Mouse (Mus musculus): Measurements from ENCODE around the gene Iqcc. TPM values are rescaled to one million over a fixed set of nuclear protein-coding genes. Genes with fewer than 3 reads are reported as not detected.

The Iqcc gene
- 22.7 and 22.9 TPM in 2 replicates for polyA plus RNA-seq (2015; fragmentation: Nextera tagmentation; extraction: Ambion mirVana)

DNA sequence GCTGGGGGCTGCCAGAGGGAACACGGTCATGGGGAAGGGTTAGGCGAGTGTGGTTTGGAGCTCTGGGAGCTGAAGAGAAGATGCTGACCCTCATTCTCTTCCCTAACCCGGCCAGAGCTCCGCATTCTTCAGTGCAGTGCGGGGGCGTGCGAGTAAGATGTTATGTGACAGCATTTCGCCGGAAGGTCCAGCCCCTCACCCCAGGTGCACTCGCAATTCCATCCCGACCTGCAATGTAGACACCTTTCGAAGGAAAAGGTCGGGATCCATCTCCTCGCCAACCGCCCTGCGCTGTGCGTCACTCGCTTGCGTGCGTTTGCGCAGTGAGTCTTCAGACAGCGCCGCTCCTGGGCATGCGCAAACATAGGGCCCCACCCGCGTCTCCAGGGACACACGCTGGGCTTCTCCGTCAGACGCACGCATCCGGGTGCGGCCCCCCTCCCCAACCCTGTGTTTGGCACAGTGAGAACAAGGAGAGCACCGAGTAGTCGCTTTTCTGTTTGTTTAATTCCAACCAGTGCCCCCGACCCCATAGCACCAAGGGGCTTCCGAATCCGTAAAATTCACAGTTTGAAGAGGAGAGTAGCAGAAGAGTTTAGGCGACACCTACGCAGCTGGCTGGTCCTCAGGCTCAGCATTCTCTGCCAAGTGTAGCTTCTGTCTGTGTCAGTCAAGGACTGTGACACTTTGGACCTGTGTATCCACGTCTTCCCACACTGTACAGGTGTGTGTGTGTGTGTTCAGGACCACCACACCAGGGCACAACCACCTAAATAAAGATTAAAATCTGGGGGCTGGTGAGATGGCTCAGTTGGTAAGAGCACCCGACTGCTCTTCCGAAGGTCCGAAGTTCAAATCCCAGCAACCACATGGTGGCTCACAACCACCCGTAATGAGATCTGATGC, at the start of gene Iqcc:
Gene Iqcc, minus strand, starts transcription at position 314 of the 906 bp plus-strand sequence.
- WGBS: 4% methylated on average over 43 of the region's 44 CpGs
- Histone ChIP-seq H3K9ac (ENCODE audit: low read length) (peak within 1 kb of the TSS; percentile 92), H3K4me1 (ENCODE audit: control insufficient read depth, insufficient read depth, low read length) (peaks cover 26% of the 10 kb centered on the region), H3K27ac (ENCODE audit: low read length) (peak within 1 kb of the TSS; percentile 91), H3K4me3 (ENCODE audit: low read length) (peak within 1 kb of the TSS; percentile 84), H3K9me3 (replicated peaks; ENCODE audit: control insufficient read depth, low read length) (no peaks in the 10 kb centered on the region), H3K4me2 (ENCODE audit: low read depth, low read length) (peak within 1 kb of the TSS; percentile 97), H3K36me3 (ENCODE audit: control insufficient read depth, insufficient read depth) (peaks cover 14% of the 10 kb centered on the region; the same call in 1 of the 2 replicates), H3K27me3 (ENCODE audit: control insufficient read depth, insufficient read depth, low read length) (no peaks in the 10 kb centered on the region)
- ATAC-seq (replicated peaks; ENCODE audit: extremely low read depth, insufficient read depth, low FRiP score): peak; percentile 87

DNA sequence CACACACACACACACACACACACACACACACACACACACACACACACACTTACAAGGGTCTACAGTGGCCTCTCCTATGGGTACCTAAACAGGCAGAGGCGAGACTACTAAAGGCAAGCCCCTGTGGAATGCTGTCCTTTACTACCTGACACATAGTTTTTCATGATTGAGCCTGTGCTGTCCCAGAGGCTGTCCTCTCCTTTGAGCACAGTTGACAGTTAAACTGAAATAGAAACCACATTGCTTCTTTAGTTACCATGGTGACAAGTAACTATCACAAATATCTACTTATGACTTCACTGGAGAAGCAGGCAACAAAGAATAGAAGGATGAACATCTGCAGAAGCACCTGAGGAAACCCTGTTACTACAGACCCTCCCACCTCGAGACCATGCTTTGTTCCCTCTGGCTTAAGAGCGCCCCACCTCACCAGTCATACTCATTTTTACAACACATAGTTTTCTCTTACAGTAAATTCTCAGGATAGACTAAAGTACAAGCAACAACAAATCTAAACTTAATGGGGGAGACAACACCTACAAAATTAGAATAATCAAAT, 43.4 kb upstream of the Iqcc start:
- no peaks in the 10 kb centered on the region for H3K27me3 ChIP-seq (ENCODE audit: control insufficient read depth, insufficient read depth, low read length)
- no peak overlapping the region for H3K4me2 ChIP-seq (ENCODE audit: low read depth, low read length)
- H3K36me3 ChIP-seq (ENCODE audit: control insufficient read depth, insufficient read depth): peaks cover 27% of the 10 kb centered on the region
- no peaks in the 10 kb centered on the region for H3K9me3 ChIP-seq (replicated peaks; ENCODE audit: control insufficient read depth, low read length)
- no peaks in the 10 kb centered on the region; the same call in 1 of the 2 replicates for H3K4me1 ChIP-seq (ENCODE audit: control insufficient read depth, insufficient read depth, low read length)
- WGBS: 78% methylated on average over 3 of the region's 3 CpGs
- no peak overlapping the region for H3K9ac ChIP-seq (ENCODE audit: low read length)
- no peak overlapping the region for H3K4me3 ChIP-seq (ENCODE audit: low read length)
- no peak for ATAC-seq (replicated peaks; ENCODE audit: extremely low read depth, insufficient read depth, low FRiP score)
- H3K27ac ChIP-seq (ENCODE audit: low read length): no peak overlapping the region

DNA sequence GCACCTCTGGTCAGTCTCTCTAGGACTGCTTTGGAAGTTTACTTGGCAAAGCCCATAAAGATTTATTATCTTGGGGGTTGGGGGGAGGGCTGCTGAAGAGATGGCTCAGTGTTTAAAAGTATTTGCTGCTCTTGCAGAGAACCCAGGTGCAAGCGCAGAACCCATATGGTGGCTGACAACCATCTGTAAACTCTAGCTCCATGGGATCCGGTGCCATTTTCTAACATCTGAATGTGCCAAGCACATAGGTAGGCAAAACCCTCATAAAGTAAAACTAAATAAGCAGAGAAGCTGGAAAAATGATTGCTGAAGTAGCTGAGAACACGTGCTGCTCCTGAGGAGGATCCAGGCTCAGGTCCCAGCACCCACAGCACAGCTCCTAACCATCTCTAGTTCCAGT, 42.7 kb upstream of the Iqcc start:
- H3K9me3 ChIP-seq (replicated peaks; ENCODE audit: control insufficient read depth, low read length): no peaks in the 10 kb centered on the region

GRCm38 (mm10) chr4:129654770-129655169, 35.9 kb upstream of the Iqcc start:
- no peak overlapping the region for H3K9ac ChIP-seq (ENCODE audit: low read length)
- no peak for ATAC-seq (replicated peaks; ENCODE audit: extremely low read depth, insufficient read depth, low FRiP score)
- 91% methylated on average over 14 of the region's 14 CpGs for WGBS
- H3K27me3 ChIP-seq (ENCODE audit: control insufficient read depth, insufficient read depth, low read length): no peaks in the 10 kb centered on the region
- no peak overlapping the region for H3K27ac ChIP-seq (ENCODE audit: low read length)
- H3K4me3 ChIP-seq (ENCODE audit: low read length): no peak overlapping the region
- peaks cover 68% of the 10 kb centered on the region for H3K36me3 ChIP-seq (ENCODE audit: control insufficient read depth, insufficient read depth)
- H3K9me3 ChIP-seq (replicated peaks; ENCODE audit: control insufficient read depth, low read length): no peaks in the 10 kb centered on the region
- H3K4me2 ChIP-seq (ENCODE audit: low read depth, low read length): no peak overlapping the region
- H3K4me1 ChIP-seq (ENCODE audit: control insufficient read depth, insufficient read depth, low read length): no peaks in the 10 kb centered on the region

More for the DNA sequence above, 42.7 kb upstream of the Iqcc start:
- 90% methylated on average over 3 of the region's 3 CpGs for WGBS
- ATAC-seq (replicated peaks; ENCODE audit: extremely low read depth, insufficient read depth, low FRiP score): no peak
- Histone ChIP-seq H3K9ac (ENCODE audit: low read length) (no peak overlapping the region), H3K4me2 (ENCODE audit: low read depth, low read length) (no peak overlapping the region), H3K4me1 (ENCODE audit: control insufficient read depth, insufficient read depth, low read length) (no peaks in the 10 kb centered on the region; the same call in 1 of the 2 replicates), H3K27ac (ENCODE audit: low read length) (no peak overlapping the region), H3K27me3 (ENCODE audit: control insufficient read depth, insufficient read depth, low read length) (no peaks in the 10 kb centered on the region), H3K36me3 (ENCODE audit: control insufficient read depth, insufficient read depth) (peaks cover 25% of the 10 kb centered on the region), H3K4me3 (ENCODE audit: low read length) (no peak overlapping the region)

GRCm38 (mm10) chr4:129650359-129650758, 31.5 kb upstream of the Iqcc start:
- no peaks in the 10 kb centered on the region for H3K27me3 ChIP-seq (ENCODE audit: control insufficient read depth, insufficient read depth, low read length)
- ATAC-seq (replicated peaks; ENCODE audit: extremely low read depth, insufficient read depth, low FRiP score): no peak
- H3K4me1 ChIP-seq (ENCODE audit: control insufficient read depth, insufficient read depth, low read length): no peaks in the 10 kb centered on the region
- no peaks in the 10 kb centered on the region for H3K9me3 ChIP-seq (replicated peaks; ENCODE audit: control insufficient read depth, low read length)
- 95% methylated on average over 8 of the region's 8 CpGs for WGBS
- H3K4me2 ChIP-seq (ENCODE audit: low read depth, low read length): no peak overlapping the region
- H3K36me3 ChIP-seq (ENCODE audit: control insufficient read depth, insufficient read depth): peaks cover 82% of the 10 kb centered on the region
- H3K4me3 ChIP-seq (ENCODE audit: low read length): no peak overlapping the region
- no peak overlapping the region for H3K27ac ChIP-seq (ENCODE audit: low read length)
- H3K9ac ChIP-seq (ENCODE audit: low read length): no peak overlapping the region

GRCm38 (mm10) chr4:129648656-129649055, 29.8 kb upstream of the Iqcc start:
- WGBS: 72% methylated on average over 1 of the region's 1 CpGs

DNA sequence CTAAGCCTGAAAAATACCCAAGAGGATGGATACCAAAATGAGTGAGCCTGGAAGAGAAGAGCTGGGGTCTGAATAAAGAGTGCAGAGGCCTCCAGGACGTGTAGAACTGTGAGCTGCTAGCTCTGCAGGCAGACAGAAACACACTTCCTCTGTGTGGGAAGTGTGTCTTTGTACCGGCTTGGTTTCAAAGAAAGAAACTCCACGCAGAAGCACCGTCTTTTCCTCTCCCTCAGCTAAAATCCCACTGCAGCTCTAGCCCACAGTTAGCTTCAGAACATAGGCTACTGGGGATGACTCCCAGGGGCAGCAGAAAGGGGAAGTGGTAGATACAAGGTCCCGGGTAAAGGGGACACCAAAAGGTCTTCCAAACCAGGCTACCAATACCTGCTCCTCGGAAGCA, 26.3 kb upstream of the Iqcc start:
- no peak overlapping the region for H3K27ac ChIP-seq (ENCODE audit: low read length)
- peaks cover 48% of the 10 kb centered on the region for H3K36me3 ChIP-seq (ENCODE audit: control insufficient read depth, insufficient read depth)
- H3K4me2 ChIP-seq (ENCODE audit: low read depth, low read length): no peak overlapping the region
- 82% methylated on average over 6 of the region's 6 CpGs for WGBS
- H3K9me3 ChIP-seq (replicated peaks; ENCODE audit: control insufficient read depth, low read length): no peaks in the 10 kb centered on the region
- H3K9ac ChIP-seq (ENCODE audit: low read length): no peak overlapping the region
- H3K27me3 ChIP-seq (ENCODE audit: control insufficient read depth, insufficient read depth, low read length): no peaks in the 10 kb centered on the region
- no peak overlapping the region for H3K4me3 ChIP-seq (ENCODE audit: low read length)
- no peak for ATAC-seq (replicated peaks; ENCODE audit: extremely low read depth, insufficient read depth, low FRiP score)
- H3K4me1 ChIP-seq (ENCODE audit: control insufficient read depth, insufficient read depth, low read length): 0 out of 2 replicates have a peak, but pooled peaks cover 3% of the 10 kb centered on the region

More at GRCm38 (mm10) chr4:129648656-129649055, 29.8 kb upstream of the Iqcc start:
- H3K4me3 ChIP-seq (ENCODE audit: low read length): no peak overlapping the region
- H3K9ac ChIP-seq (ENCODE audit: low read length): no peak overlapping the region
- peaks cover 70% of the 10 kb centered on the region for H3K36me3 ChIP-seq (ENCODE audit: control insufficient read depth, insufficient read depth)
- H3K4me1 ChIP-seq (ENCODE audit: control insufficient read depth, insufficient read depth, low read length): no peaks in the 10 kb centered on the region
- no peaks in the 10 kb centered on the region for H3K9me3 ChIP-seq (replicated peaks; ENCODE audit: control insufficient read depth, low read length)
- H3K27me3 ChIP-seq (ENCODE audit: control insufficient read depth, insufficient read depth, low read length): no peaks in the 10 kb centered on the region
- ATAC-seq (replicated peaks; ENCODE audit: extremely low read depth, insufficient read depth, low FRiP score): no peak
- no peak overlapping the region for H3K4me2 ChIP-seq (ENCODE audit: low read depth, low read length)
- no peak overlapping the region for H3K27ac ChIP-seq (ENCODE audit: low read length)

GRCm38 (mm10) chr4:129641756-129642155, 22.9 kb upstream of the Iqcc start:
- Histone ChIP-seq H3K9ac (ENCODE audit: low read length) (peak overlapping the region; percentile 42), H3K4me2 (ENCODE audit: low read depth, low read length) (peak overlapping the region; percentile 36; the same call in 1 of the 2 replicates), H3K27me3 (ENCODE audit: control insufficient read depth, insufficient read depth, low read length) (no peaks in the 10 kb centered on the region), H3K4me1 (ENCODE audit: control insufficient read depth, insufficient read depth, low read length) (peaks cover 23% of the 10 kb centered on the region), H3K9me3 (replicated peaks; ENCODE audit: control insufficient read depth, low read length) (no peaks in the 10 kb centered on the region), H3K36me3 (ENCODE audit: control insufficient read depth, insufficient read depth) (peaks cover 39% of the 10 kb centered on the region), H3K27ac (ENCODE audit: low read length) (no peak overlapping the region), H3K4me3 (ENCODE audit: low read length) (no peak overlapping the region)
- ATAC-seq (replicated peaks; ENCODE audit: extremely low read depth, insufficient read depth, low FRiP score): no peak
- 58% methylated on average over 5 of the region's 5 CpGs for WGBS
